Mouse (Mus musculus): ENCODE measurements around the gene Tgfbi. TPM values are rescaled to one million over a fixed set of nuclear protein-coding genes. Genes with fewer than 3 reads are reported as not detected.

The Tgfbi gene
- polyA plus RNA-seq, 1 experiment from 2014 or later = 66.2 TPM

DNA sequence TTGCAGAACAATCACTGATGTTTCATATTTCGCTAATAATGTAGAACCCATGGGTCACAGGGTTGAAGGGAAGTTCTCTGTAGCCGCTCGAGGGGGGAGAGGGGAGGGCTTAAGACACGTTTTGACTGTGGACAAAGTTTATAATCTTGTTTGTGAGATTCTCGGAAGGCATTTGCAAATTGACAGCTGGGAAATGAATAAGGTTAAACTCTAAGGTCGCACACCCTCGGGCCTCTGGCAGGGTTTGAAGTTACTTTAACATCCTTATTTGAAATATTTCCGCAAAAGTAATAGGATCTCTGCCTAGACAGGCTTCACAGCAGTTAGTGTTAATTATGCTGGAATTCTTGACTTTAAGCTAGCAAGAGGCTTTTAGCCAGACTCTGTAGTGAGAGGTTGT lies 43.1 kb downstream of the Tgfbi start:
- 67% methylated on average over 8 of the region's 8 CpGs for WGBS
- Histone ChIP-seq H3K9me3 (no peaks in the 10 kb centered on the region), H3K36me3 (no peaks in the 10 kb centered on the region), H3K4me1 (peaks cover 27% of the 10 kb centered on the region), H3K4me3 (no peak overlapping the region), H3K27me3 (ENCODE audit: insufficient read depth, poor library complexity, severe bottlenecking) (no peaks in the 10 kb centered on the region), H3K27ac (no peak overlapping the region; the same call in 1 of the 2 replicates)
- no peak for DNase-seq (ENCODE audit: low spot score)

DNA sequence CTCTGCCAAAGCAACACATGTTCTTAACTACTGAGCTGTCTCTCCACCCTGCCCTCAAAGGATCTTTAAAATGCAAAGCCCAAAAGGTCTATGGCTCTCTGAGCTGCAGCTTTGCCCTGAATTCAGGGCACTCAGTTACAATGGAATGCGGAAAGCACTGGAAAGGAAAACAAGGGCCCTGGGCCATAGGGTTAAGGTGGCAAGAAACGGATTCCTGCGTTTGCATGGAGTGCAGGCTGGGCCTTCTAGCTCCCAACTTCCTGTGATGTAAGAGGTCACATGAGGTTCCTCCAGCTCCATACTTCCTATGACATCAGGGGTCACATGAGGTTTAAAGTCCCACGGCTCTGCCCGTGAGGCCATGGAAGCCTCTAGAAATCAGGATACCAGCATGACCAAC lies 44.9 kb downstream of the Tgfbi start:
- peaks cover 23% of the 10 kb centered on the region for H3K4me1 ChIP-seq

DNA sequence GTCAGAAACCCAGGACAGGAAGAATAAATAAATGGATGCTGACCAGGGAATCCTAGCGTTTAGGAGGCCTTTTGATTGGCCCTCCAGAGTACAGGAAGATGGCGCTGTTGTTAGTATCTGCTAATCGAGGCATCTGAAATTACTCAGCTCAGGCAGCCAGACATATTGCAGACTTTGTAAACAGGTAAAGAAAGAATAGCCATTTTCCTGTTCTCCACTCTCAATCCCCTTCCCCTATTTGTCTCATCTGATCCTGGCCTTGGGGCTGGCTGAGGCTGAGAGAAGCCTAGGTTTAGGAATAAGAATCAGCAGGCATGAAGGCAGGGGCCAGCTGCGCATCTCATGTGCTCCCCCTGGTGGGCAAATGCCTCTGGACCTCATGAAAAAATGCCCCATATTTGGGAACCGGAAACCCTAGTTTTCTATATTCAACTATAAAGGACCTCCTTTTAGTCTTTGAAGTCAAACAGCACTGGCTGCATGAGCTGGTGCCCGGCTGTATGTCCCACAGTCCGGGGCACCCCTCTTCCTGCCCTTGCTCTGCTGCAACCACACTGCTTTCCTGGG lies 48.7 kb downstream of the Tgfbi start:
- Histone ChIP-seq H3K27me3 (ENCODE audit: insufficient read depth, poor library complexity, severe bottlenecking) (no peaks in the 10 kb centered on the region), H3K9me3 (no peaks in the 10 kb centered on the region), H3K36me3 (no peaks in the 10 kb centered on the region), H3K4me3 (no peak overlapping the region), H3K27ac (peak overlapping the region; percentile 57), H3K4me1 (peaks cover 40% of the 10 kb centered on the region)
- 50% methylated on average over 7 of the region's 7 CpGs for WGBS
- DNase-seq (ENCODE audit: low spot score) = peak; percentile 83

More for the DNA sequence above, 44.9 kb downstream of the Tgfbi start:
- H3K4me3 ChIP-seq = no peak overlapping the region
- no peak overlapping the region for H3K27ac ChIP-seq
- 85% methylated on average over 5 of the region's 5 CpGs for WGBS
- H3K9me3 ChIP-seq = no peaks in the 10 kb centered on the region
- H3K36me3 ChIP-seq = no peaks in the 10 kb centered on the region
- no peak for DNase-seq (ENCODE audit: low spot score)
- no peaks in the 10 kb centered on the region for H3K27me3 ChIP-seq (ENCODE audit: insufficient read depth, poor library complexity, severe bottlenecking)

DNA sequence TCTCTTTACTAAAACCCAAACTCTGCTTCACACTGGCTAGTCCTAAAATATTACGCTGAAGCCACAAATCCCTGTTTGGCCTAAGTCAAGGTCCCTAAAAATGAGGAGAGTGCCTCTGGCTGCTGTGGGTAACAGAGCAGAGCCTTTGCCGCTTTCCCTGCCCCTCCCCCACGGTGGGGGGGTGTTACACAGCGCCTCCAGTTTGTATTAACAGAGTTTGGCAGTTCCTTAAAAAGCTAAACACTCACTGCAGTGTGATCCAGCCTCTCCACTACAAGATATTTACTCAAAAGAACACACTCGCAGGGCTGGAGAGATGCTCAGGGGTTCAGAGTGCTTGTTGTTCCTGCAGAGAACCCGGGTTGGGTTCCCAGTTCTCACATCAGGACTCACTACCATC lies 49.6 kb downstream of the Tgfbi start:
- Histone ChIP-seq H3K4me3 (no peak overlapping the region), H3K9me3 (no peaks in the 10 kb centered on the region), H3K36me3 (no peaks in the 10 kb centered on the region), H3K27ac (peak overlapping the region; percentile 57; the same call in 1 of the 2 replicates), H3K4me1 (peaks cover 44% of the 10 kb centered on the region), H3K27me3 (ENCODE audit: insufficient read depth, poor library complexity, severe bottlenecking) (no peaks in the 10 kb centered on the region)
- 71% methylated on average over 6 of the region's 6 CpGs for WGBS
- no peak for DNase-seq (ENCODE audit: low spot score)

DNA sequence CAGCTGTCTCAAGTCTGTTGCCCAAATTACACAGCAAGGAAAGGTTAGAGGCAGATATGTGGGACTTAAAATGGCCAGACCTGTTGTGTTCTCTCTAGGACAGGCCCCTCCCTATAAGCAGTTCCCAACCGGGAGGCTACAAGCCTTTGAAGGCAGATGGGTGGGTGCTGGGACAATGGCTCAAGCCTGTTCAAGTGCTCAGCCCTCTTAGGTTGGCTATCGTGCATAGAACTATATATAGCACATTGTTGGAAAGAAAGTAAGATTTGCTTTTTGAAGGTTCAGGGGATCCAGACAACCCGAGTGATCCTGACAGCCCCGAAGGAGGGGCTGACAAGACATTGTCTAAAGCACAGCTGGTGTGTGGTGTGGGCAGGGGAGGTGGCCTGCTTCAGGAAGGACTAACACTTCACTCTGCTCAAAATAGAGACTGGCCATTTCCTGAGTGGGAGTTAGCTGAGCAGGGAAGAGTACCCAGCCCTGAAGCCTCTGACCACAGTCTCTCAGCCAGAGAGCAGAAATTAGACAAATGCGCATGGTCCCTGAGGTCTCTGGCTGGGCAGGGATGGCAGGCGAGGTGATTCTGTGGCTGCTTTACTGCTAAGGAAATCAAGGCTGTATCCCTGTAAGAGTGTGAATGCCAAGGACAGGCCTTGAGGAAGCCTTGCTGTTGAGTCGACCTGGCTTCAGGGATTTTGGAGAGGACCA lies 52.7 kb downstream of the Tgfbi start:
- Histone ChIP-seq H3K27me3 (ENCODE audit: insufficient read depth, poor library complexity, severe bottlenecking) (no peaks in the 10 kb centered on the region), H3K27ac (peak overlapping the region; percentile 87), H3K36me3 (no peaks in the 10 kb centered on the region), H3K4me1 (peaks cover 45% of the 10 kb centered on the region), H3K9me3 (no peaks in the 10 kb centered on the region), H3K4me3 (no peak overlapping the region)
- no peak for DNase-seq (ENCODE audit: low spot score)
- 37% methylated on average over 7 of the region's 7 CpGs for WGBS

GRCm38 (mm10) chr13:56664256-56665170 lies 55.2 kb downstream of the Tgfbi start:
- Histone ChIP-seq H3K36me3 (no peaks in the 10 kb centered on the region), H3K4me3 (no peak overlapping the region), H3K4me1 (peaks cover 41% of the 10 kb centered on the region), H3K27me3 (ENCODE audit: insufficient read depth, poor library complexity, severe bottlenecking) (no peaks in the 10 kb centered on the region), H3K9me3 (no peaks in the 10 kb centered on the region), H3K27ac (peak overlapping the region; percentile 25; the same call in 1 of the 2 replicates)
- WGBS = 77% methylated on average over 17 of the region's 17 CpGs
- DNase-seq (ENCODE audit: low spot score) = no peak

- Histone ChIP-seq H3K4me3 (no peak overlapping the region), H3K27ac (peak overlapping the region; percentile 59; the same call in 1 of the 2 replicates), H3K9me3 (no peaks in the 10 kb centered on the region), H3K27me3 (ENCODE audit: insufficient read depth, poor library complexity, severe bottlenecking) (peaks cover 4% of the 10 kb centered on the region; the same call in 1 of the 2 replicates), H3K4me1 (peaks cover 26% of the 10 kb centered on the region), H3K36me3 (no peaks in the 10 kb centered on the region)
- no peak for DNase-seq (ENCODE audit: low spot score)
- WGBS = 33% methylated on average over 11 of the region's 11 CpGs
Measured at GRCm38 (mm10) chr13:56671206-56671605, 61.9 kb downstream of the Tgfbi start.

- DNase-seq (ENCODE audit: low spot score) = no peak
- no peaks in the 10 kb centered on the region for H3K36me3 ChIP-seq
- H3K9me3 ChIP-seq = no peaks in the 10 kb centered on the region
- peaks cover 28% of the 10 kb centered on the region for H3K4me1 ChIP-seq
- no peak overlapping the region for H3K4me3 ChIP-seq
- 83% methylated on average over 4 of the region's 4 CpGs for WGBS
- H3K27me3 ChIP-seq (ENCODE audit: insufficient read depth, poor library complexity, severe bottlenecking) = peaks cover 4% of the 10 kb centered on the region; the same call in 1 of the 2 replicates
- H3K27ac ChIP-seq = peak overlapping the region; percentile 75
Measured at GRCm38 (mm10) chr13:56677731-56678130, 68.4 kb downstream of the Tgfbi start.

GRCm38 (mm10) chr13:56678188-56678787 lies 69.0 kb downstream of the Tgfbi start:
- H3K4me1 ChIP-seq = peaks cover 31% of the 10 kb centered on the region

GRCm38 (mm10) chr13:56678826-56679504 lies 69.6 kb downstream of the Tgfbi start:
- H3K27ac ChIP-seq = peak overlapping the region; percentile 75
- H3K4me3 ChIP-seq = no peak overlapping the region
- DNase-seq (ENCODE audit: low spot score) = peak; percentile 87
- no peaks in the 10 kb centered on the region for H3K9me3 ChIP-seq
- no peaks in the 10 kb centered on the region for H3K36me3 ChIP-seq
- H3K27me3 ChIP-seq (ENCODE audit: insufficient read depth, poor library complexity, severe bottlenecking) = peaks cover 2% of the 10 kb centered on the region; the same call in 1 of the 2 replicates
- H3K4me1 ChIP-seq = peaks cover 36% of the 10 kb centered on the region
- 26% methylated on average over 10 of the region's 10 CpGs for WGBS

More at GRCm38 (mm10) chr13:56678188-56678787, 69.0 kb downstream of the Tgfbi start:
- Histone ChIP-seq H3K4me3 (no peak overlapping the region), H3K36me3 (no peaks in the 10 kb centered on the region), H3K27me3 (ENCODE audit: insufficient read depth, poor library complexity, severe bottlenecking) (peaks cover 4% of the 10 kb centered on the region; the same call in 1 of the 2 replicates), H3K27ac (peak overlapping the region; percentile 75), H3K9me3 (no peaks in the 10 kb centered on the region)
- no peak for DNase-seq (ENCODE audit: low spot score)
- WGBS = 54% methylated on average over 10 of the region's 10 CpGs

DNA sequence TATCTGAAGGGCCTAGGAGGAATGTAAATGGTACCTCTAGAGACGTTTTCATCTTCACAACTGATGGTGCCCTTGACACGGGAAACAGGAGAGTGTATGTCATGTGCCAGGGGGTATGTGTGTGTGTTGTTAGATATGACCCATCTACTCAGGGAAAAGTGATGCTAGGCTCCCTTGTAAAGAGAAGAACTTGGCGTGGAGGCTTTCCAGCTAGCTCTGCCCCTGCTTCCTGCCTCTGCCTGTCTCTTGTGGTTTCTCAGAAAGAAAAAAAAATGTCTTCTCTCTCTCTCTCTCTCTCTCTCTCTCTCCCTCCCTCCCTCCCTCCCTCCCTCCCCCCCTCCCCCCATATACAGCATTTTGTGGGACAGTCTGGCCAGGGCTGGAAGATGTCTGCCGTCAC lies 72.6 kb downstream of the Tgfbi start:
- Histone ChIP-seq H3K36me3 (no peaks in the 10 kb centered on the region), H3K27ac (no peak overlapping the region), H3K9me3 (no peaks in the 10 kb centered on the region), H3K4me1 (peaks cover 31% of the 10 kb centered on the region), H3K27me3 (ENCODE audit: insufficient read depth, poor library complexity, severe bottlenecking) (0 out of 2 replicates have a peak, but pooled peaks cover 5% of the 10 kb centered on the region), H3K4me3 (no peak overlapping the region)
- WGBS = 66% methylated on average over 4 of the region's 4 CpGs
- DNase-seq (ENCODE audit: low spot score) = no peak

DNA sequence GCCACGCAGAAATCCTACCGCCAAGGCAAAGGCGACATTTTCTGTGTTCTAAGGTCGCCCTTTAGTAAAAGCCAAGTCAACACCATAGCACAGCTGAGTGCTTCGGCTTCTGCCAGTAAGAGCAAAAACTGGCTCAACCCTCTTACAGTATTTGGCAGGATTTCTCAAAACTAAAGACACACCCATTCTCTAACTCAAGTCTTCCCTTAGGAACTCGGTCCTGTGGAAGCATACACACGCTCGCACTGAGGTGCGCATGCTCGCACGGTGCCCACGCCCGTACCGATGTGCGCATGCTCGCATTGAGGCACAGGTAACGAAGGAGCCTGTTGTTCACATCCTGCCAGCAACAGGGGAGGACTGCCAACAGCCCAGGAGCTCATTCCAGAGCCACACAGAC lies 73.0 kb downstream of the Tgfbi start:
- WGBS = 82% methylated on average over 17 of the region's 17 CpGs
- Histone ChIP-seq H3K27me3 (ENCODE audit: insufficient read depth, poor library complexity, severe bottlenecking) (0 out of 2 replicates have a peak, but pooled peaks cover 5% of the 10 kb centered on the region), H3K27ac (no peak overlapping the region), H3K4me1 (peaks cover 31% of the 10 kb centered on the region), H3K36me3 (no peaks in the 10 kb centered on the region), H3K4me3 (no peak overlapping the region), H3K9me3 (no peaks in the 10 kb centered on the region)
- no peak for DNase-seq (ENCODE audit: low spot score)
